Mouse (Mus musculus) cerebellum, adult 9-10 months (tissue): ENCODE data around the gene Cfap100.

ENCODE experiments used
- DNase-seq: peaks from one replicate; pipeline ENCODE4 v3.0.0; 2022

Gene Cfap100

DNA sequence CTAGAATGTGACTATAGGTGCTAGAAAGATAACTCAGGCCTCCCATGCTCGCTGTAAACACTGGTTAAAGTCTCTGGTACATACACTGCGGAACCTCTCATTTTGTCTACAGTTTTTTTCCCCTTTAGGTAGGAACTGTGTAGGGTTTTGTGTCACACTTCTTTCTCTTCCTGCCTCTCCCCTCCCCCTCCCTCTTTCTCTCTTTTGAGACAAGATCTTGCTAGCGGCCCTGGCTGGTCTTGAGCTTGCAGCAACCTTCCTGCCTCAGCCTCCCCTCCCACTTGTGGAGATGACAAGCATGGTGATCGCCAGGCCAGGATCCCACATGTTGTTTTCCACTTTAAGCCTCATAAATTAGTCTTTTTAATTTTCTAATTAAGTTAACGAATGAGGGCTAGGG, 25.2 kb upstream of the Cfap100 start:
- no peak for DNase-seq

DNA sequence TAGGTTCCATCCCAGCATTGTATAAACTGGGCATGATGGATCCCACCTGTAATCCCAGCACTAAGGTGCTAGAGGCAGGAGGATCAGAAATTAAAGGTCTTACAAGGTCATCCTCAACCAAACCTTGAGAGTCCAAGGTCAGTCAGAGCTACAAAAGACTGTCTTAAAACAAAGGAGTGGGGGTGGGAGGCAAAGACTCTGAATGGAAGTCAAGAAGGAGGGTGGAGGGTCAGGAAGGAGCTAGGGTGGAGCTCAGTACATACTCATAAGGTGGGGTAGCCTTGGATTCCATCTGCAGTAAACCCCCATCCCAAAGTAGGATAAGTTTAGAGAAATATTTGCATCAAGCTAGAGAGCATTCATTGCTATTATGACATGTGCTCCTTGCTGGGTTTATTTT, 24.0 kb upstream of the Cfap100 start:
- DNase-seq, result no peak

DNA sequence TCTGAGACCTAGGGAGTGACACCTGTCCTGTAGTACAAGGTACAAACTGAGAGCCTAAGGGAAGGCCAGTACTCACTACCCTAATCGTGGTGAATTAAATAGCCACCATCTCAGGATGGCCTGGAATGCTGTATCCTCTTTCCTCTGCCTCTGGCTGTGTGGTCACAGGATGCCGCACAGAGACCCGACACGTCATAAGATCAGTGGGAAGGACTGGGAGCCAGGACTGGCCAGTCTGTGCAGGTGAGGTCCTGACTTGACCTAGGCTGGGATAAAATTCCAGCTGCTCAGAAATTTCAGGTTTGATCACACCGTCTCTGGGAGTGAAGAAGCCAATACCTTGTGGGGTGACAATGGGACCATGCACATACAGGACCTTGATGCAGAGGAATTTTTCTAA, 22.9 kb upstream of the Cfap100 start:
- no peak for DNase-seq

DNA sequence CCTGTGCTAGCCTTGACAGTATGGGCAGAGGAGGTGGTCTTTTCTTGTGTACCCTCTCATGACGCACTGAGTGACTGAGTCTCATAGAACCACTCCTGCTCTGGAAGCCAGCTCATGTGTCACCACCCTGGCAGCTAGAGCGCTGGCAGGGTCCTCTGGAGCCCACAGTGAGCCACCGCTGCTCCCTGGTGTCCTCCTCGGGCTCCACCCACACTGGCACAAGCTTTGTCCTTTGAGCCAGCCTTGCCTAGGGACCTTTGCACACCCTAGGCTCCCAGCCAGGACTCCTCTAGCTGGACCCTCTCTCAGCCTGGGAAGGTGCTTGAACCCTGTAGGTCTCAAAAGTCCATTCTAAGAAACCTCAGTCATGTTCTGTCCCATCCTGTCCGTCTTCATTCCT, 22.1 kb upstream of the Cfap100 start:
- peak; percentile 36 for DNase-seq

DNA sequence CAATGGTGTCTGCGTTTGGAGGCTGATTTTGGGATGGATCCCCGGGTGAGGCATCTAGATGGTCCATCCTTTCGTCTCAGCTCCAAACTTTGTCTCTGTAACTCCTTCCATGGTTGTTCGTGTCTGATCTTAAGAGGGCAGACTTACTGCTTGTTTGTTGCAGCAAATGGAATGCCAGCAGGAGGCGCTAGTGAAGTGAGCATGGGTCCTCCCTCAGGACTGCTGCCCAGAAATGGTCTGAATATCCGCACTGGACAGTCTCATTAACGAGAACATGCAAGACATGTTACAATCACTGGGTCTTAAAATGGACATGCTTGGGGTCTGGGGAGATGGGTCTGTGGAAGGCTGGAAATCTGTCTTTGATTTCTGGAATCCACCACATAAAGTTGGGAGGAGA, 21.6 kb upstream of the Cfap100 start:
- peak; percentile 91 for DNase-seq

DNA sequence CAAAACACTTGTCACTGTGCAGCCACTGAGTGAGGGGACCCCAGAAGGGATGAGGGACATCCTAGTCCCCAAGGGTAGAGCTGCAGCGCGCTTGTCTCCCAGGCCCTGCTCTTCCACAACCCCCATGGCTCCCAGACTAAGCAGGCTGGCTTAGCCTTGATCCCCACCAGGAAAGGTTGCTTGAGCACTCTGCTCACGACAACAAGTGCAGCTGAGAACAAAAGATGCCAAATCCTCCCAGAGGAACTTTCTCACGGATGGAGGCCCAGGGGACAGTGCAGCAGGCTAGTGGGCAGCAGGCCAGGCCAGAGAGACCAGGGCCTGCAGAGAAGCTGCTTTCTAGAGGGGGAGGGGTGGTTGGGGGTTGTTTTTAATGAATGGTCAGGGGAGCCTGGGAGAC, 18.3 kb upstream of the Cfap100 start:
- no peak for DNase-seq

DNA sequence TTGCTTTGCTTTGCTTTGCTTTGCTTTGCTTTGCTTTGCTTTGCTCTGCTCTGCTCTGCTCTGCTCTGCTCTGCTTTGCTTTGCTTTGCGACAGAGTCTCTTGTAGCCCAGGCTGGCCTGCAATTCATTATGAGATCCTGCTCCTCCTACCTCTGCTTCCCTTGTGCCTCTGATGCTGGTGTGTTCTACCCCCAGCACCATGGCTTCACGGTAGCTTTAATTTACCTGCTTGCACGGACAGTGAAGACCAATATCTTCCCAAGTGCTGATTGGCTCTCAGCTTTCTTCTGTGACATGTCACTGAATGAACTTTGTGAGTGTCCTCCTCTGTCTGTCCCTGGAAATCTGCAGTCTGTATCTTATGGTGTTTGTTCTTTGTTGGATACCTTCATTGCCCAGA, 8.4 kb upstream of the Cfap100 start:
- DNase-seq, result no peak

DNA sequence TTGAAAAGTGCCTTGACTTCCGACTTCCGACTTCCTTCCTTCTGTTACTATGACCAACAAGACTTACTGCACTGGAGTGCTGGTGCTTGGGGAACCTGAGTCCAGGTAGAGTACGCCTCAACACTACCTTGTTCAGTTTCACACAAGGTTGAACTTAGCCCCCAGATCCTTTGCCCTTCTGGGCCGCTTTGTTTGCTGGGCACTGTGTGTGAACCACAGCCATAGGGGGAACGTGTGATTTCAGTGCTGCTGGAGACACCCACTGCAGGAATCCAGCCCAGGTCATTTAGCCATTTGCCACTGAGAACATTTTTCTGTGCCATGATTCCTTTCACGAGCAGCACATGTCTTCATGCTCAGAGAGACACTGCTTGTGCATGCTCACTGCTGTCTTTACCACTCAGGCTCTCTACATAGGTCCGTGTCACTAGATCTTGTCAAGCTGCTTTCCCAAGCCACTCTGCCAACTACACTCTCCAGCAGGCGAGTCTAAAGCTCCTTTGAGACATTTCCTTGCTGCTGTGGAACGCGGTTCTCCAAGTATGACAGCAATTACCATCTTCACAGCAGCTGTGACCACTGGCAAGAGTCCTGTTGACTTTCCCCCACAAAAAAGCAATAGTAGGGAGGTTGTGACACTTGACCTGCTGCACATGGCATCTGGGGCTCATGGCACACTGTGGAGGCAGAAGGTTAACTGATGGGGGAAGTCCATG, 7.8 kb upstream of the Cfap100 start:
- no peak for DNase-seq

DNA sequence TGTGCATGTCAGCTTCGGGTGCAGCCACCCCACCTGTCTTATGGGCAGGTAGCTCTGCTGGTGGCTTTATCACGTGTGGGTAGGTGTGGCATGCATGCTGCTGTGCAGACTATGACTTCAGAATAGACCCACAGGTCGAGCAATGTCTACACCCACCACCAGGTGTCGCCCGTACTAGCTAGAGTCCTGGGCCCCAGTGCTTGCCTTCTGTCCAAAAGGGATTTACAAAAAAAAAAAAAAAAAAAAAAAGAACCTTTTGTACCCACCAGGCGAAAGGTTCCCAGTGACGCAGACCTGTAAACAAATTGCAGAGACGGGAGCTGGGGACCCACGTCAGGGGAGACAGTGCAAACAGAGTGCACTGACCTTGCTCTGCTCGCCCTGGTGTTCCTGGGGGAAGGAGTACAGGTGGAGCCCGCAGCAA, 6.6 kb upstream of the Cfap100 start:
- DNase-seq, result peak; percentile 87

DNA sequence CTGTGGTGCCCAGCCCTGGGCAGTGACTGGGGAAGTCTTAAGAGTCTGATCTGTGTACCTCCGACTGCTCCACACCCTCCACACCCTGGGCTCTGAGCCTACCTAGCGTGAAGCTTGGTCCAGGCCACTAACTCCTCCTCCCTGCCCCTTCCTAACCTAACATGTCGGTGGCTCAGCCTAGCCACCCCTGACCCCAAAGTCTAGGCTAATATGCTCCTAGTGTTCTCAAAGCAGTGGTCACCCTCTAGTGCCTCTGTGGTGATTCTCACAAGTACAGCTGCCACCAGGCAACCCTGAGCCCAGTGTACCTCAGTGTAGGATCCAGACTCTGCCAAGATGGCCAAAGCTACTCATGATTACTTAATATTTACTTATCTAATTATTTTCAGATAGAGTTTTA, 6.1 kb upstream of the Cfap100 start:
- peak; percentile 23 for DNase-seq

DNA sequence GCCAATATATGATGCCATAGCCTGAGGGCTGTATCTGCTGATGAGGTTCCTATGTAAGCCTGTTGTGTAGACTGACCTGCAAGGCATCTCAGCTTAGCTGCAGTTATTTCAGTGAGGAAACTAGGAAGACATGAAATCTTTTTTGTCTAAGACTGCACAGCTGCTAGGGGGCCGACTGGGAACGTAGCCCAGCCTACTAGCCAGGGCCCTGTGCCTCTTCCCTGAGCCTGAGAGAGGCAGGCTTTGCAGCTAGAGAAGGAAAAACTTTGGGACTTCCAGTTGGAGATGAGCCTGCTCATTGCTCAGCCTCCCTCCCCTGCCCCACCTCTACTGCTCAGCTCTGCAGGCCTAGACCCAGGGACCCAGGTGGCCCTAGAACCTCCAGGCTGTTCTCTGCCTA, 2.9 kb upstream of the Cfap100 start:
- DNase-seq, result no peak

DNA sequence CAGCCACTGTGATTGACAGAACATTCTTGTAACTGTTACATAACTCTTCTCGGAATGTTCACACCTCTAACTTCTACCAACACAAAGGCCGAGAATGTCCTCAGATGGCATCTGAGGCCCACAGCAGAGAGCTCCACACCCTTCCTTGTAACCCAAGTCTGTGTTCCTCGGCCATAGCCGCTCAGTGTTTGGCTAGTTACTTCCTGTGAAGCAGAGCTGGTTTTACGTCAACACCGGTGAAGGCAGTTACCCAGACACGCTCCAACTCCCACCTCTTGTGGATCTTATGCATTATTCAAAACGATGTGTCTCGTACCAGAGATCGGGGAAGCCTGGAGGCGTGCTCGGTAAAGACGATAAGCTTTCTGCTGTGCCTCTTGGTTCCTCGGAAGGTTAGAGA, 1.3 kb upstream of the Cfap100 start:
- no peak for DNase-seq

DNA sequence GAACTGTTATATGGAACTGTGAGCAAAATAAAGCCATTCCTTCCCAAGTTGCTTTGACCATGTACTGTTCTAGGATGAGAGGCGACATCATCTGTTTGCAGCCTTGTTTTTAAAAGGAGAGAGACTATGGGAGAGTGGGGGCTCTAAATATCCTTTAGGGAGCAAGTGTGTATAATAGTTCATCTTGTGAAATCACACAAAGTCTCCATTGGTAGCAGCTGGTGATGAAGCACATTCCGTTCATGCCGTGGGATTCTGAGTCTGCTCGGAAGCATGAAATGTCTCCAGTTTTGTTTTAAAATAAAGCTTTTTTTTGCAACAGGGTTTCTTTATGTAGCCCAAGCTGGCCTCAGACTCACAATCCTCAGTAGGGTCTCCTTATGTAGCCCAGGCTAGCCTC, 2.6 kb downstream of the Cfap100 start:
- no peak for DNase-seq

DNA sequence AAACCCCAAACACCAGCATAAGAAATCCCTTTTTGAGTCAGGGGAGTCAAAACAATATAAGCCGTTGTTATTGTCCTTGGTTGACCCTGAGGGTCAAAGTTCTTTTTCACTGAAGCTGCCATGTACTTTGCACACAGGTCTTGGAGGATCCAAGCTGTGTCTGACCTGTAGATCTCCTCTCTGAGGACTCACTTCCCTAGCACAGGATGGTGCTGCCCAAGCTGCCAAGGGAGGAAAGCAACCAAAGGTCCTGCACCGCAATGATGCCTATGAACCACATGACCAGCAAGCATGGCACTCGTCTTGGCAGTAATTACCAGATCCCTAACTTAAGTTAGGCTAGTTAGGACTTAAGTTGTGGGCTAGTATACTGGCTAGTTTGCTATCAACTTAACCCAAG, 3.2 kb downstream of the Cfap100 start:
- DNase-seq, result no peak

DNA sequence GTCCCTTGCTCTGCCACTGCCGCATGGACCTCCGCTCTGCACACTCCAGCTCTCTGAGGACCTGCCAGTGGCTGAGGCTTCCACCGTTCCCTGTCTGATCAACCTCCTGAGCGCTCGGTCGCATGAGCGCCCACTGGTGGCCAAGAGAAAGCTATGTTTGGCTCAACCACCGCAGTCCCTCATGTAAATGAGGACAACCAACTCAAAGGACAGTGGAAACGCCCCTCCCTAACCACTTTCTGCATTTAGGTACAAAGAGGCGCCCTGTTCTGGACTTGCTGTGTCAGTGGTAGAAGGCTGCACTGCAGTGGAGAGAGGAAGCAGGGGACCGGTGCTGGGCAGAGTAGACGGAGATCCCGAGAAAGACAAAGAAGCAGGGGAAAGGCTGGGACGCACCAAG, 6.0 kb downstream of the Cfap100 start:
- peak; percentile 72 for DNase-seq

DNA sequence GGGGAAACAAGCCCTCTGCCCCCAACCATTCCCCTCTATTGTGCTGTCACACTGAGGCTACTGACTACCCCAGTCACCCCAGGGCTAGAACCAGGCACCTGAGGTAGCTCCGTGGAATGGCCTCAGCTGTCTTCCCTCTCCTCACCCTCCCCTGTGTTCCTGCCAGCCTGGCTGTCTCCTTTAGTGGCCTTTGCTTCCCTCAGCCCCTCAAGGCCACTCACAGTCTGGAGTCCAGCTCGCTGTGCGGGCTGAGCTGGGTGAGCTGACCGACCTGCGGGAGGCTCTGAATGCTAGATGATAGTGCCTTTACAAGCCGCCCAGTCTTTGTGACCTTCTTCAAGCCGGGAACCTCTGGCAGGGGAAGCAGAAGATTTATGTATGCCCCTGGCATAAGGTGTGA, 16.7 kb downstream of the Cfap100 start:
- no peak for DNase-seq

DNA sequence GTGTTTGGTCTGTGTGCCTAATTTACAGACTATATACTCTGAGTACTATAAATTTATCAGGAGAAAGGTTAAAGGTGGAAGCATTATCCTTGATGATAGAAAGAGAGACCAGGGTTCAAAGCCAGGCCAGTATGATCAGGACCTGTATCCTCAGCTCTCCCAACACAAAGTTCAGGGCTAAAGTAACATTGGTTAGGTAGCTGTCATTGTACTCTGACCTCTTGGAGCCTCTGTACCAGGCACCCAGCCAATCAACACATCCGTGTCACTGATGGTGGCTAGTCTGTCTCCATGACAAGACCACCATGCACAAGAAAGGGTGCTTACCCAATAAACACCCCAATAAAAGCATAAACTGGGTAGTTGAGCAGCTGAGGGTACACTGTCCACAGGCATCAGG, 17.6 kb downstream of the Cfap100 start:
- no peak for DNase-seq

DNA sequence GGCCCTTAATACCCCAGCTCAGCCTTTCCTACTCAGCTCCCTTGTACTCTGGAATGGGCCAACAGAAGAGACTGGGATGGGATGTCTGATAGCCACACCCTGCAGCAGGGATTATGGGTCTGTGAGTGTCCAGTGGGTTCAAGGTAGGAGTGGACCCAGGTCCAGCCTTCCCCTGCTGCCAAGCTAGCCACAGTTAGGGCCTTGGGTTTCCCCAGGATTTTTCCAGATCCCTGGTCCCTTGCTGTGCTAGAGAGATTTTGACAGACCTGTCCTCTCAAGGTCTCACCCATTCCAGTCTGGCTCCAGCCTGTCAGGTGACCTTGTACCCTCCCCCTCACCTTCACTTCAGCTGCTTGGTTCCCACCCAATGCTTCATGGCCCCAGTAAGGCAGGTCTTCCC, 20.0 kb downstream of the Cfap100 start:
- DNase-seq, result no peak

DNA sequence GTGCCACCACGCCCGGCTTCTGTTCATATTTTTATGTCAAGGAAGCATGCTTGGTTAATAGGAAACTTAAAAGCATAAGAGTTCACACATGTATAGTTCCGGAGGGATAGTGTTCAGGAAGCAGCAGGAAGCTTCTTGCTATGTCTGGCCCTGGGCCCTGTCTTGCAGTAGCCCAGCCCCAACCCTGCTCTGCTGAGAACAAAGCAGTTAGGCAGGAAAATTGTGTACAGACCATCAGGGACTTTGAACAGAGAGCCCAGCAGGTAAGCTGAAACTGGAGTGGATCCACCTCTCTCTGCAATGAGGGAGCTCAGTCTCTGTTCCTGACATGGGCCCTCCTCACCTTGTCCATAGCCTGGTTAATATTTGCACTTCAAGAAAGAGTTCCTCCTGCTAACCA, 31.3 kb downstream of the Cfap100 start:
- DNase-seq, result no peak

DNA sequence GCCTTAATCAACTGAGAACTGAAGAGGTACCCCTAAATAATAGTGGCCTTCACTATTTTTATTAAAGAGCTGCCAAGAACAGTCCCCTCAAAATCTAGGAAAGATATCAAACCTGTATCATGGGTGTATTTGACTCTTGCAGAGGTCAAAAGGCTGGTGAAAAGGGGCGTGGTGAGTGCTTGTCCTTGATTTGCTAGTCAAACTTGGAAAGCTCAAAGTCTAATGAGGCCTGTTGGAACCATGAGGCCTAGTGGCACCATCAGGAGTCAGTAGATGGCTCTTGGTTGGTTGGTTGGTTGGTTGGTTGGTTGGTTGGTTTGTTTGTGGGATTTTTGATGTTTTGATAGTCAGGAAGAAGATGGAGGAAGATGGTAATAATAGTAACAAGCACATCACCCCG, 32.8 kb downstream of the Cfap100 start:
- DNase-seq, result no peak

DNA sequence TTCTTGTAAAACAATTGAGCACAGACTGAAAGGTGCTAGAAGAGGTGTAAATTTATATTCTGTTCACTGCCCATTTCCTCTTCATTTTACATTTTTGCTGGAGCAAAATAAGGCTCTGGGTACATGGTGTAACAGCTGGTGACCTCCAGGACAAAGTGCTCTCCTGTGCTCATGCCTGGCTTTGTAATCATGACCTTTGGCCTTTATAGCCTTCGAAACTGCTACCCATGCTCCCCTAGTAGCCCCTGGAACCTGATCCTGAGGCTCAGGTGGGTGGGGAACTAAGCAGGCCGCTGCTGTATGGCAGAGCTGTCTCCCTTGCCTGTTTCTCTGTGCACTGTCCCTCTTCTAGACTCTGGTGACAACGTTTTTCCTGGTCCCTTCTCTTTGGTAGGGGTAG, 34.6 kb downstream of the Cfap100 start:
- no peak for DNase-seq

DNA sequence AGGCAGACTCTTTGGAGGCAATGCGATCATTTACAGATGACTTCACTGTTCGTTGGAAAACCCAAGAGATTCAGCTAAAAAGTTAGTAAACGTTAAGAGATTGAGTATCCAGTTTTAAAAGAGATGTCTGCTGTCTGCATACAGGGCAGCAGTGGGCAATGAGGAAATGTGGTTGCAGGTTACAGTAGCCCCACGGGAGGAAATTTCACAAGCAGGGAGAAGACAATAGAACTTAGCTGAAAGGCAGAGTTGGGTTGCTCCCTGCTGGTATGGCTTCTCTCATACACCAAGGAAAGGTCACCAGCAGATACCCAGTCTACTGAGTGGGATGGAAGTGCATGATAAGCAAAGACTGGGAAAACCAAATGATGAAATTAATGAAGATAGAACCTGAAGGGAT, 38.0 kb downstream of the Cfap100 start:
- DNase-seq, result no peak

DNA sequence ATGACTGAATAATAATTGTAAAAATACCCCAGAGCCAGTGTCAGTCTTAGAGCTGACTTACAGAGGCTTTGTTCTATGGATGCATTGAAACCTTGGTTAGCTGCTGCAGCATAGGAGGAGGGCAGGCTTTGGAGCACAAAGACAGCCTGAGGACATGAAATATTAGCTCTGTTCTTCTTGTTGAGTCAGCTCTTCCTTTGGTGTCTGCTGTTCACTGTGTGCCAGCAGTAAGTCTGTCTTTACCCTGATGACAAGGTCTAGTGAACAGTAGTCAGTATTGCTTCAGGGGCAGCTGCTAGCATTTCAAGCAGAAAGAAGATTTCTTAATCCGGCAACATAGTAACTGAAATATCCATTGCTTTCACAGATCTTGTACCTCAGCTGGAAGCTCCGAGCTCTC, 47.1 kb downstream of the Cfap100 start:
- DNase-seq, result no peak

DNA sequence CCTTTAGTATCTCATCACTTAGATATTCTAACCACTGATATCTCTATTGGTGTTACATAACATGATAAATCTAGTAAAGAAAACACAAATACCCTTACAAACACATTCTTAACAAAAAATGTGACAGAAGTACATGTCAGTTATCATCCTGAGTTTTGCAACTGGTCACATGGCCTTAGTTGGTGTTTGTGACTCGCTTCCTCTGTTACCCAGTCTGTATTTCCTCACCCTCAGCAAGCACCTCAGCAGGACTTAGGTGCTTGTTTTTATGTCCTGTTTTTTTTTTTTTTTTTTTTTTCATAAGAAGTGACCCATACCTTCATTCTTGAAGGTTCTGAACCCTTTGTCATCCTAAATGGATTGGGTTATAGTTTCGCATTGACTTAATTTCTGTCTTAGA, 50.9 kb downstream of the Cfap100 start:
- no peak for DNase-seq

DNA sequence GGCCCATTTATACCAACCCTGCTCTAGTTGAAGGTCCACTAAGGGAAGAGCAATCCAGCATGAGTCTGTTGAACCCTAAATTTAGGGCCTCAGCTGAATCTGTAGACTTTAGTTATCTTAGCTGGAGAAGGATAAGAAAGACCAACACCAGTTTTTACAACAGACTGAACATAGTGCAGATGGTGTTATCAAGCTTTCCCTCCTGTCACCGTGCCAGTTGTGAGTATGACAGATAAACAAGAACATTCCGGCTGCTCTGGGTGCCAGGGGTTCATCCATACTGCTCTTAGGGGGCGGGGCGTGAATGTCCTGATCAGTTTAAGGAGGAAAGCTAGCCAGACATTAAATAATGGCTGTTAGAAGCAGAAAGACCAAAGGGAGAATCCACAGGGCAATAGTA, 54.0 kb downstream of the Cfap100 start:
- no peak for DNase-seq
